Mouse (Mus musculus): ENCODE results near the gene Tmem230.
"Not testable (repeated sequence)": the region's sequence is repeated elsewhere in the genome, so short reads cannot be mapped to it uniquely, and the experiment has no call there.

Tmem230 gene

DNA sequence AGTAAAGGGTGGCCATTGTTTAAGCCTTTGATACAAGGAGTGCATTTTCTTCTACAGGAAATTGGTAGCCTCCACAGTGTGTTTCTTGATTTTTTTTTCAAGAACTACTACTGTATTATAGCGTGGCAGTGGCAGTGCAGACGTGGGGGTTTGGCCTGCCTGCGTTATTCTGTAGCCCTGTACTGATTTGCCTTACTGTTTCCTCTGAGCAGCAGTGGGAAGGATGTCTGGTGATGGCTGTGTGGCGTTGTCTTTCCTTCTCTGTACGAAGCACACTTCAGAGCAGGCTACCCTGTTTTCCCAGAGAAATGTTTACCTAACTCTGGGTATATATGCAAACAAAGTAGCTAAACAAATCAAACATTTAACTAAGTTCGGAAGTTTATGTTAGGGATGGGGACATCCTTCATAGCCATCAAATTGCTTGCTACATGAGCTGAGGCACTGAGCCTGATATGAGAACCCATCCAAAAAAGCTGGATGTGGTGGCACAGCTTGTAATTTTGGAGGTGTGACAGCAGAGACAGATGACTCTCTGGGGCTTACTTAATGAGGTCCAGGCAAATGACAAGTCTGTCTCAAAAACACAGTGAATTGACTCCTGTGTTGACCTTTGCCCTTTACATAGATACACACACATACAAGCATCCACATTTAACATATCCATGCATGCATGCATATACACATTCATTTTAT, 25.2 kb upstream of the Tmem230 start:
- no peak for DNase-seq (ENCODE audit: low spot score in 2 of 2)

DNA sequence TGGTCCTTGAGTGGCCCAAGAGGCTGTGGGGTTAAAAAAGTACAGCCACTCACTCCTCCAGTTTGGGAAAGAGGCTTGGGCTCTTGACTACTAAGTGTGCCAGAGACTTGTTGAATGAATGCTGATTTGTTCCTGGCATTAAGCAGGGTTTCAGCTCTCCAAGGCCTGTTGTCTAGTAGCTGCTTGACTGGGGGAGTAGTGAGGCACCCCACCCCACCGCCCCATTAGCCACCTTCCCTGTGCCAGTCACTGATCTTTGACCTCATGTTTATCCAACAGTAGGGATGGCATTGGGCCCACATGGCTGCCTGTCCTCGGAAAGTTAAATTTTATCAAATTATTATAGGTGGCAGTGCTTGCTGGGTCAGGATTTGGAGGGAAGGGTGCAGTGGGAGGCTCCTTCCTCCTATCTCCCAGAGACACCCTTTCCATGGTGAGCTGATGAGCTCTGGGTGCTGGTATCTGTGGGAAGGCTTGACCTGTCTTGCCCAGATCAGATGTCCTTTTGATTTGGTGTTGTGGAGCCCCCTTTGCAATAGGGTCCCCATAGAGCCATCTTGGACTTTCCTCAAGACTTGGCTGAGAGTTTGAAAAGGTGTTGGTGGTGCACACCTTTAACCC, 22.8 kb upstream of the Tmem230 start:
- no peak for DNase-seq (ENCODE audit: low spot score in 2 of 2)

- DNase-seq (ENCODE audit: low spot score in 2 of 2), result no peak
Measured at GRCm38 (mm10) chr2:132269217-132269616, 21.6 kb upstream of the Tmem230 start.

DNA sequence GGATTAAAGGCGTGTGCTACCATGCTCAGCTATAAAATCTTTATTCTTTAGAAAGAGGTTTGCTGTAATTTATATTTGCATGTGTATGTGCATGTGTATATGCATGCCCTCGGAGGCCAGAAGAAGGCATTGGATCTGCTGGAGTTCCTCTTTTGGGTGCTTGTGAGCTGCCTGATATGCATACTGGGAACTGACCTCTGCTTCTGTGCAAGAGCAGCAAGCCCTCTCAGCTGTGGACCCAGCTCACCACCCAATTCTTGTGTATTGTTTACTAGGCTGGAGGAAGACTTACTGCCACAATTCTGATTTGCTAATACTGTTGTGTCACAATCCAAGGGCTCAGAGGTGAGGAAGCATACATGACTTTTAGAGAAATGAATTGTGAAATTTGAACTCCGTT, 18.5 kb upstream of the Tmem230 start:
- DNase-seq (ENCODE audit: low spot score in 2 of 2), result no peak

GRCm38 (mm10) chr2:132265196-132265595, 17.6 kb upstream of the Tmem230 start:
- no peak for DNase-seq (ENCODE audit: low spot score in 2 of 2)

- no peak for DNase-seq (ENCODE audit: low spot score in 2 of 2)
Measured at GRCm38 (mm10) chr2:132264266-132264710, 16.7 kb upstream of the Tmem230 start.

DNA sequence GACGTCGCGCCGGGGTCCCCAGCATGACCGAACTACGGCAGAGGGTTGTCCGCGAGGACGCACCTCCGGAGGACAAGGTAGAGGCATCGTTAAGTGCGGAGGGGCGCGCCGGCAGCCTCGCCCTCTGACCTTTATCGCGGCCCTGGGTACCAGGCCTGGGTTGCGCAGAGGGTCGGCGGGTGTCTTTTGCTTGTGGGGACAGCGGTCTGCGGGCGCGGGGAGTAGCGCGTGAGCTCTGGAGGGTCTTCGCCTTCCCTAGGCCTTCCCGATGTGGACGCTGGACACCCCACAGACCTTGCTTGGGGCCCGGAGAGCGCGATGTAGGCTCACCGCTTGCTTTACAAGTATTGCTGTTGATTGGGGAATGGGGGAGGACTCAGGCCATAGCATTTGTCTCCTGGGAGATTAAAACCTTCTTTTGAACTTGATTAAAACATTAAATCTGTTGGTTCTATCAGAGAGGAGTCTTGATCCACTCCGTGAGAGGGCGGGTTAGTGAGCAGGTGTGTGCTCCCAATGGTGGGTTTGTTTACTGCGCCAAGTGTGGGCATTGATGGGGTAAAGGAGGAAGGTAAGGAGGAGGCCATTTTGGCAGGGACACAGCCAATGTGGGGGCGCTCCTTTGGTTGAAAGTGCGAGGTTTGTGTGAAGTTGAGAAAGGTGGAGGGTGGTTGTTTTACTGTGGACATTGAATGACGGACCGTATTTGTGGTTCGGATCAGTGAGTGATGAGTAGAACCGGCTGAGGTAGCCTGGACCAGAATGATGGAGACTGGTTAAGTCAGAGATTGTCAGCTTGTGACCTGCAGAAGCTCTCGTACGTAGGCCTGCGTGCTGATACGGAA, 16.0 kb upstream of the Tmem230 start:
- DNase-seq (ENCODE audit: low spot score in 2 of 2), result peak; percentile 38 to 43

- peak; percentile 98 to 99 for DNase-seq (ENCODE audit: low spot score in 2 of 2)
Measured at GRCm38 (mm10) chr2:132262879-132263398, 15.3 kb upstream of the Tmem230 start, which contains the start of gene Cds2. Cds2 (plus strand) TSS chr2:132263148.

DNA sequence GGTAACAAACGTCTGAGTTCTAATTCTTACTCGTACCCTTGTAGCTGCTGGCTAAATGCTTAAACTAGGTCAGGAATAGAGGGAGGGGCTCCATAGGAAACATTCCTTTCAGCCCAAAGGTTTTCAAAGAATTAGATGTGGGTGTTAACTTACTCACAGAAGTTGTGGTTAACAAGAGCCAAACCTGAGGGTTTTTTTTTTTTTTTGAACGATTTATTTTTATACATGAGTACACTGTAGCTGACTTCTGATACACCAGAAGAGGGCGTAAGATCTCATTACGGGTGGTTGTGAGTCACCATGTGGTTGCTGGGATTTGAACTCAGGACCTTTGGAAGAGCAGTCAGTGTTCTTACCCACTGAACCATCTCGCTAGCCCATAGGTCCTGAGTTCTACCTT, 14.6 kb upstream of the Tmem230 start:
- DNase-seq (ENCODE audit: low spot score in 2 of 2), result no peak

DNA sequence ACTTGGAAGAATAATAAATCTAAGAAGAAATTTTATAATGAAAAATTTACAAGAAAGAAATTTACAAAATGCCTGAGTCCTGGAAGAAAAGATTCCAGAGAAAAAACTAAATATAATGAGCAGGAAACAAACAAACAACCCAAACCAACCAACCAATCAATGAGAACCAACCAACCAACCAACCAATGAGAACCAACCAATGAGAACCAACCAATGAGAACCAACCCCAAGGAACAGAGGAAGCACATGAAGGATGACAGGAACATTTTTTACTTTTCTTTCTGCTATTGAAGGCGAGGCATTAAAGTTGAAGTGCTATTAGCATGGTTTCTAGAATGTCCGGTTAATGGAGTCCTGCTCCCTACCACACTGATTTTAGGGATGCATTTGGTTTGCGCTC, 13.0 kb upstream of the Tmem230 start:
- no peak for DNase-seq (ENCODE audit: low spot score in 2 of 2)

GRCm38 (mm10) chr2:132257350-132258068, 9.9 kb upstream of the Tmem230 start:
- DNase-seq (ENCODE audit: low spot score in 2 of 2), result no peak

DNA sequence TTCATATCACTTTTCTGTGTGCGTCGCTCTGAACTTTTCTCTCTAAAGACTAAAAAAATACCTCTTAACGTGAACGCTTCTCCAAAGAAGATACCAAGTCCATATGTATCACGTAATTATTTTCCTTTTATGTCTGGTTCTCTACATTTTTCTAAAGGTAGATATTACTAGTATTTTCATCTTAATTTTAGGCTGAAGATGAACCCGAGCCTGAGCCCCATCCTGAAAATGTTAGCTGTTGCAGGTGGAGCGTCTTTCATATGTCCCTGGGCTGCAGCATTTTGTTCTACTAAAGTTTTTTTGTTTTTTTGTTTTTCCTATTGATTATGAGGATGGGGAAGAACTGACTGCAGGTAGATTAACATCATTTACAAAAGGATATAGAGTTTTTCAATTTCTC, 6.0 kb upstream of the Tmem230 start:
- no peak for DNase-seq (ENCODE audit: low spot score in 2 of 2)

- peak; percentile 94 to 97 for DNase-seq (ENCODE audit: low spot score in 2 of 2)
Measured at GRCm38 (mm10) chr2:132252542-132253528, 5.2 kb upstream of the Tmem230 start, which contains the start of gene Pcna. Pcna (minus strand) TSS chr2:132253314.

GRCm38 (mm10) chr2:132251911-132252310, 4.3 kb upstream of the Tmem230 start:
- DNase-seq (ENCODE audit: low spot score in 2 of 2), result no peak

DNA sequence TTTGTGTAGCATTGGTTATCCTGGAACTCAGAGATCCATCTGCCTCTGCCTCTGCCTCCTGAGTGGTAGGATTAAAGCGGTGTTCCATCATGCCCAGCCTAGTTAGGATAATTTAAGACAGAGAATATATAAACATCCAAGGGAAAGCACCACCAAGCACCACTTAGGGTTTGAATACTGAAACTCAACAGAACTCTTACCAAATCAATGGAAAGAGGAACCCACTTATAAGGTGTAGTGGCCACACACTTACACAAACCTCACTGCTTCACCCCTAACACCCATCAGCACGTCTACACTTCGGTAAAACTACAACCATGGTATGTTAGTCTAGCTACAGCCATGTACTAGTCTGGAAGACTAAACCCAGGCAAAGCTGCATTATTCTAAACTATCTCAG, 4.2 kb downstream of the Tmem230 start:
- no peak for DNase-seq (ENCODE audit: low spot score in 2 of 2)

- peak in 1 of 2 experiments; percentile 44 for DNase-seq (ENCODE audit: low spot score in 2 of 2)
Measured at GRCm38 (mm10) chr2:132240457-132240856, 7.2 kb downstream of the Tmem230 start.

DNA sequence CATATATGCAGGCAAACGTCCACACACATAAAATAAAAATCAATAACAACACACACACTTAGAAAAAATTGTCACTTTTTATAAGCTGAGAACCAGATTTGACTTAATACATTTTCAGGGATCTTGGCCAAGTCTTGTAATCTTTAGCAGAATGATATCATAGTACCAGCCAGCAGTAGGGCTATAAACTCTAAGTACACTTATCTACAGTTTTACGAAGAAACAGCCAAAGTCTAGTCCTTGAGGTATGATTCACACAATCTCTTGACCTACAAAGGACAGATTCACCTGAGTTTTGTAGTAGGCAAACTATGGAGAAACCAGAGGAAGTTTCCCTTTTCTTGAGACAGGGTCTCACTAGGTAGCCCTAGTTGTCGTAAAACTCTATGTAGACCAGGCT, 8.2 kb downstream of the Tmem230 start:
- DNase-seq (ENCODE audit: low spot score in 2 of 2), result not testable (repeated sequence)

- DNase-seq (ENCODE audit: low spot score in 2 of 2), result no peak
Measured at GRCm38 (mm10) chr2:132235975-132236374, 11.6 kb downstream of the Tmem230 start.

GRCm38 (mm10) chr2:132235291-132235690, 12.3 kb downstream of the Tmem230 start:
- no peak for DNase-seq (ENCODE audit: low spot score in 2 of 2)

Data from thymus, postnatal 10 days (tissue).